Mouse (Mus musculus): Measurements from ENCODE around the gene 3110009E18Rik. TPM values are rescaled to one million over a fixed set of nuclear protein-coding genes. Genes with fewer than 3 reads are reported as not detected.

Gene 3110009E18Rik
- polyA plus RNA-seq, 1 experiment from 2014 or later: 1.4 TPM

GRCm38 (mm10) chr1:120145527-120146216 is 24.7 kb downstream of the 3110009E18Rik start:
- Histone ChIP-seq H3K4me3 (ENCODE audit: inconsistent target) (no peak overlapping the region), H3K79me2 (ENCODE audit: inconsistent target) (no peaks in the 10 kb centered on the region), H3K27ac (no peak overlapping the region), H3K36me3 (ENCODE audit: inconsistent target) (no peaks in the 10 kb centered on the region)
- 96% methylated on average over 6 of the region's 8 CpGs for WGBS (ENCODE audit: missing documents)

- H3K36me3 ChIP-seq (ENCODE audit: inconsistent target): no peaks in the 10 kb centered on the region
- no peak overlapping the region for H3K4me3 ChIP-seq (ENCODE audit: inconsistent target)
- no peaks in the 10 kb centered on the region for H3K79me2 ChIP-seq (ENCODE audit: inconsistent target)
- no peak overlapping the region for H3K27ac ChIP-seq
Measured at GRCm38 (mm10) chr1:120146994-120147393, 26.0 kb downstream of the 3110009E18Rik start.

GRCm38 (mm10) chr1:120154232-120154631 is 33.2 kb downstream of the 3110009E18Rik start:
- H3K27ac ChIP-seq: no peak overlapping the region
- H3K36me3 ChIP-seq (ENCODE audit: inconsistent target): no peaks in the 10 kb centered on the region
- no peak overlapping the region for H3K4me3 ChIP-seq (ENCODE audit: inconsistent target)

GRCm38 (mm10) chr1:120155325-120155724 is 34.3 kb downstream of the 3110009E18Rik start:
- Histone ChIP-seq H3K79me2 (ENCODE audit: inconsistent target) (no peaks in the 10 kb centered on the region), H3K36me3 (ENCODE audit: inconsistent target) (no peaks in the 10 kb centered on the region), H3K4me3 (ENCODE audit: inconsistent target) (no peak overlapping the region), H3K27ac (no peak overlapping the region)
- WGBS (ENCODE audit: missing documents): 29% methylated on average over 1 of the region's 1 CpGs

More at GRCm38 (mm10) chr1:120154232-120154631, 33.2 kb downstream of the 3110009E18Rik start:
- no peaks in the 10 kb centered on the region for H3K79me2 ChIP-seq (ENCODE audit: inconsistent target)

GRCm38 (mm10) chr1:120158474-120159127 is 37.6 kb downstream of the 3110009E18Rik start:
- Histone ChIP-seq H3K27ac (no peak overlapping the region), H3K4me3 (ENCODE audit: inconsistent target) (no peak overlapping the region), H3K36me3 (ENCODE audit: inconsistent target) (no peaks in the 10 kb centered on the region), H3K79me2 (ENCODE audit: inconsistent target) (no peaks in the 10 kb centered on the region)
- 98% methylated on average over 8 of the region's 9 CpGs for WGBS (ENCODE audit: missing documents)

- WGBS (ENCODE audit: missing documents): 94% methylated on average over 5 of the region's 5 CpGs
- no peaks in the 10 kb centered on the region for H3K79me2 ChIP-seq (ENCODE audit: inconsistent target)
Measured at GRCm38 (mm10) chr1:120161502-120161901, 40.5 kb downstream of the 3110009E18Rik start.

GRCm38 (mm10) chr1:120162616-120163015 is 41.6 kb downstream of the 3110009E18Rik start:
- Histone ChIP-seq H3K4me3 (ENCODE audit: inconsistent target) (no peak overlapping the region), H3K36me3 (ENCODE audit: inconsistent target) (no peaks in the 10 kb centered on the region), H3K27ac (no peak overlapping the region), H3K79me2 (ENCODE audit: inconsistent target) (no peaks in the 10 kb centered on the region)
- 25% methylated on average over 1 of the region's 1 CpGs for WGBS (ENCODE audit: missing documents)

More at GRCm38 (mm10) chr1:120161502-120161901, 40.5 kb downstream of the 3110009E18Rik start:
- Histone ChIP-seq H3K36me3 (ENCODE audit: inconsistent target) (no peaks in the 10 kb centered on the region), H3K27ac (no peak overlapping the region), H3K4me3 (ENCODE audit: inconsistent target) (no peak overlapping the region)

- Histone ChIP-seq H3K4me3 (ENCODE audit: inconsistent target) (no peak overlapping the region), H3K27ac (no peak overlapping the region), H3K36me3 (ENCODE audit: inconsistent target) (no peaks in the 10 kb centered on the region), H3K79me2 (ENCODE audit: inconsistent target) (no peaks in the 10 kb centered on the region)
- WGBS (ENCODE audit: missing documents): 90% methylated on average over 4 of the region's 4 CpGs
Measured at GRCm38 (mm10) chr1:120168016-120168415, 47.0 kb downstream of the 3110009E18Rik start.

- no peak overlapping the region for H3K4me3 ChIP-seq (ENCODE audit: inconsistent target)
- no peaks in the 10 kb centered on the region for H3K36me3 ChIP-seq (ENCODE audit: inconsistent target)
- WGBS (ENCODE audit: missing documents): 94% methylated on average over 7 of the region's 7 CpGs
- H3K79me2 ChIP-seq (ENCODE audit: inconsistent target): no peaks in the 10 kb centered on the region
- no peak overlapping the region for H3K27ac ChIP-seq
Measured at GRCm38 (mm10) chr1:120168674-120169073, 47.7 kb downstream of the 3110009E18Rik start.

GRCm38 (mm10) chr1:120170307-120170706 is 49.3 kb downstream of the 3110009E18Rik start:
- H3K27ac ChIP-seq: 0 out of 2 replicates have a peak overlapping the region, but pooled peaks have one; percentile 5
- 64% methylated on average over 6 of the region's 7 CpGs for WGBS (ENCODE audit: missing documents)
- no peaks in the 10 kb centered on the region for H3K79me2 ChIP-seq (ENCODE audit: inconsistent target)
- no peaks in the 10 kb centered on the region for H3K36me3 ChIP-seq (ENCODE audit: inconsistent target)
- H3K4me3 ChIP-seq (ENCODE audit: inconsistent target): no peak overlapping the region

GRCm38 (mm10) chr1:120171819-120172521 is 51.0 kb downstream of the 3110009E18Rik start:
- H3K79me2 ChIP-seq (ENCODE audit: inconsistent target): no peaks in the 10 kb centered on the region
- 77% methylated on average over 5 of the region's 5 CpGs for WGBS (ENCODE audit: missing documents)
- no peak overlapping the region for H3K4me3 ChIP-seq (ENCODE audit: inconsistent target)
- no peak overlapping the region for H3K27ac ChIP-seq
- H3K36me3 ChIP-seq (ENCODE audit: inconsistent target): no peaks in the 10 kb centered on the region

GRCm38 (mm10) chr1:120174991-120175390 is 54.0 kb downstream of the 3110009E18Rik start:
- 54% methylated on average over 4 of the region's 4 CpGs for WGBS (ENCODE audit: missing documents)
- no peak overlapping the region for H3K27ac ChIP-seq

GRCm38 (mm10) chr1:120176313-120176712 is 55.3 kb downstream of the 3110009E18Rik start:
- Histone ChIP-seq H3K27ac (no peak overlapping the region), H3K79me2 (ENCODE audit: inconsistent target) (no peaks in the 10 kb centered on the region), H3K4me3 (ENCODE audit: inconsistent target) (no peak overlapping the region), H3K36me3 (ENCODE audit: inconsistent target) (no peaks in the 10 kb centered on the region)
- WGBS (ENCODE audit: missing documents): 61% methylated on average over 14 of the region's 14 CpGs

More at GRCm38 (mm10) chr1:120174991-120175390, 54.0 kb downstream of the 3110009E18Rik start:
- Histone ChIP-seq H3K4me3 (ENCODE audit: inconsistent target) (no peak overlapping the region), H3K79me2 (ENCODE audit: inconsistent target) (no peaks in the 10 kb centered on the region), H3K36me3 (ENCODE audit: inconsistent target) (no peaks in the 10 kb centered on the region)

GRCm38 (mm10) chr1:120177141-120177540 is 56.2 kb downstream of the 3110009E18Rik start:
- Histone ChIP-seq H3K4me3 (ENCODE audit: inconsistent target) (no peak overlapping the region), H3K36me3 (ENCODE audit: inconsistent target) (no peaks in the 10 kb centered on the region), H3K27ac (no peak overlapping the region), H3K79me2 (ENCODE audit: inconsistent target) (no peaks in the 10 kb centered on the region)
- 96% methylated on average over 4 of the region's 8 CpGs for WGBS (ENCODE audit: missing documents)

GRCm38 (mm10) chr1:120186204-120186603 is 65.2 kb downstream of the 3110009E18Rik start:
- H3K79me2 ChIP-seq (ENCODE audit: inconsistent target): no peaks in the 10 kb centered on the region
- 96% methylated on average over 6 of the region's 6 CpGs for WGBS (ENCODE audit: missing documents)
- H3K36me3 ChIP-seq (ENCODE audit: inconsistent target): no peaks in the 10 kb centered on the region
- H3K27ac ChIP-seq: no peak overlapping the region
- H3K4me3 ChIP-seq (ENCODE audit: inconsistent target): no peak overlapping the region
